Mouse (Mus musculus): ENCODE measurements around the gene Ralgps1.

DNA sequence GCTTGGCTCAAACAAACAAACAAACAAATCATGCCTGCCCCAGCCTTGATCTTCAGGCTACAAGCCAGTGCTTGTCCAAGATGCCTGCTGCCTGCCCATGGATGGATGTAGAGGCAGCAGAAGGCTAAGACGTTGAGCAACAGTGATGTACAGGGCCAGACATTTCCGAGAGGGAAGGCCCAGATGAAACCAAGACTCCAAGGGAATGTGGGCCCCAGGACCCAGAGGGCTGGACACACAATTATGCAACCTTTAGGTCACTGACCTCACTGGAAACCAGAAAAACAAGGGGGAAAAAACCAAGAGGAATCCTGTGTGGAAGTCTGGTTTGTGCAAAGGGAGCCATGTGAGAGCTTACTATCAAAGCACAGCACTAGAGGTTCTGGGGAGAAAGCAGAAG, 87.6 kb downstream of the Ralgps1 start:
- TF ChIP-seq CTCF (IDR thresholded peaks at IDR 0.05): no peak
- TF ChIP-seq EP300 (IDR thresholded peaks at IDR 0.05): no peak
